Mouse (Mus musculus) heart, embryonic 15.5 days (tissue): ENCODE results near the gene Fip1l1. TPM values are rescaled to one million over a fixed set of nuclear protein-coding genes. Genes with fewer than 3 reads are reported as not detected.
A peak's percentile ranks its signal among the peaks of the same experiment; 100 is the strongest.

Experiments
- ATAC-seq: fragments of 200-750 bp; cut with Nextera tagmentation; replicated peaks from 2 replicates; pipeline ENCODE4 v1.8.0; 2017; ENCODE audit warnings: low read depth, moderate TSS enrichment; ENCODE audit not compliant: insufficient number of reproducible peaks, insufficient read depth, low FRiP score
- H3K27ac ChIP-seq: fragments of 300-500 bp; sonication (generic); 2 replicates; pipeline ENCODE4 v1.5.1; 2015; ENCODE audit warnings: mild to moderate bottlenecking, inconsistent platforms
- H3K27me3 ChIP-seq: fragments of 300-500 bp; sonication (generic); 2 replicates; pipeline ENCODE4 v1.6.1; 2015; ENCODE audit warnings: inconsistent platforms
- H3K36me3 ChIP-seq: fragments of 300-500 bp; sonication (generic); 2 replicates; pipeline ENCODE4 v1.6.1; 2015; ENCODE audit warnings: mild to moderate bottlenecking, inconsistent platforms
- H3K4me1 ChIP-seq: fragments of 300-500 bp; sonication (generic); replicated peaks from 2 replicates; pipeline ENCODE4 v1.6.1; 2015; ENCODE audit warnings: inconsistent platforms
- H3K4me2 ChIP-seq: fragments of 300-500 bp; sonication (generic); 2 replicates; pipeline ENCODE4 v1.6.1; 2015; ENCODE audit warnings: inconsistent platforms, mild to moderate bottlenecking, moderate library complexity
- H3K4me3 ChIP-seq: fragments of 300-500 bp; sonication (generic); 2 replicates; pipeline ENCODE4 v1.5.1; 2015; ENCODE audit warnings: mild to moderate bottlenecking, inconsistent platforms
- H3K9ac ChIP-seq: fragments of 300-500 bp; sonication (generic); 2 replicates; pipeline ENCODE4 v1.6.1; 2015; ENCODE audit warnings: mild to moderate bottlenecking, inconsistent platforms
- H3K9me3 ChIP-seq: fragments of 300-500 bp; sonication (generic); replicated peaks from 2 replicates; pipeline ENCODE4 v1.6.1; 2016; ENCODE audit warnings: inconsistent platforms
- WGBS: fragments of 180-500 bp; shearing (Covaris S2); methylation state at CpG from one replicate; pipeline ENCODE4 v1.1.7; 2015; ENCODE audit warnings: mixed read lengths; 5-methylcytosine and 5-hydroxymethylcytosine counted together
- polyA plus RNA-seq: library from polyadenylated mRNA; unstranded; fragments of >200 nt; fragmentation: Nextera tagmentation; extraction: Ambion mirVana; gene quantifications from 2 replicates; pipeline ENCODE4 v1.2.1, GENCODE M21; 2015

Fip1l1 gene
- polyA plus RNA-seq, 1 experiment from 2014 or later: 55.3 TPM

GRCm38 (mm10) chr5:74617816-74618572 is 82.7 kb downstream of the Fip1l1 start:
- ATAC-seq: no peak
- Histone ChIP-seq H3K27me3 (peaks cover 10% of the 10 kb centered on the region), H3K9me3 (no peaks in the 10 kb centered on the region), H3K4me1 (peaks cover 28% of the 10 kb centered on the region), H3K27ac (no peak overlapping the region), H3K4me3 (no peak overlapping the region), H3K36me3 (no peaks in the 10 kb centered on the region), H3K9ac (no peak overlapping the region), H3K4me2 (no peak overlapping the region)
- WGBS: 67% methylated on average over 13 of the region's 13 CpGs

DNA sequence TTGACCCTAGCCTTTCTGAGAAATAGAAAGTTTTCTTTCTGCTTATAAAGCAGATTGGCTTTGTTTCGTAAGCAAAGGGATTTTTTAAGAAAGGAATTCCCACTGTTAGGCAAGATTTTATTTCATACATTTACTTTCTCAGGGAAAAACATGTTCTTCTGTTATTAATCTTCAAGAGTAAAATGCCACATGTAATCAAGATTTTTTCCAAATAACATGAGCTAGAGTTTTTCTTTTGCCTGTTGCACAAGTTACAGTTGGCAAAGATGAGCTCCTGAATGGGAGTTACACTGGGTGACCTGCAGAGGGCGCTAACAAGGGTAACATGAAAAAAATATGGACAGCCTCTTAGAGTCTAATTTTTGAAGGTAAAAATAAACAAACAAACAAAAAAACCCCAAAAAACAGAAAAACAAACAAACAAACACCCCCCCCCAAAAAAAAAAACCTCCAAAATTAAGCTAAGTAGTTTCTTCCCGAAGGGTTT is 83.4 kb downstream of the Fip1l1 start:
- no peak for ATAC-seq
- no peak overlapping the region for H3K9ac ChIP-seq
- peaks cover 22% of the 10 kb centered on the region for H3K4me1 ChIP-seq
- no peaks in the 10 kb centered on the region for H3K36me3 ChIP-seq
- WGBS: 65% methylated on average over 3 of the region's 3 CpGs
- no peak overlapping the region for H3K4me3 ChIP-seq
- H3K27me3 ChIP-seq: peaks cover 10% of the 10 kb centered on the region
- no peak overlapping the region for H3K27ac ChIP-seq
- H3K4me2 ChIP-seq: no peak overlapping the region
- H3K9me3 ChIP-seq: no peaks in the 10 kb centered on the region

- H3K27me3 ChIP-seq: no peaks in the 10 kb centered on the region
- no peak overlapping the region for H3K4me2 ChIP-seq
- 39% methylated on average over 7 of the region's 7 CpGs for WGBS
- no peak overlapping the region for H3K4me3 ChIP-seq
- no peak for ATAC-seq
- H3K27ac ChIP-seq: peak overlapping the region; percentile 51; the same call in 1 of the 2 replicates
- no peaks in the 10 kb centered on the region for H3K36me3 ChIP-seq
- no peak overlapping the region for H3K9ac ChIP-seq
- no peaks in the 10 kb centered on the region for H3K9me3 ChIP-seq
- peaks cover 21% of the 10 kb centered on the region for H3K4me1 ChIP-seq
Measured at GRCm38 (mm10) chr5:74621691-74622470, 86.6 kb downstream of the Fip1l1 start.

DNA sequence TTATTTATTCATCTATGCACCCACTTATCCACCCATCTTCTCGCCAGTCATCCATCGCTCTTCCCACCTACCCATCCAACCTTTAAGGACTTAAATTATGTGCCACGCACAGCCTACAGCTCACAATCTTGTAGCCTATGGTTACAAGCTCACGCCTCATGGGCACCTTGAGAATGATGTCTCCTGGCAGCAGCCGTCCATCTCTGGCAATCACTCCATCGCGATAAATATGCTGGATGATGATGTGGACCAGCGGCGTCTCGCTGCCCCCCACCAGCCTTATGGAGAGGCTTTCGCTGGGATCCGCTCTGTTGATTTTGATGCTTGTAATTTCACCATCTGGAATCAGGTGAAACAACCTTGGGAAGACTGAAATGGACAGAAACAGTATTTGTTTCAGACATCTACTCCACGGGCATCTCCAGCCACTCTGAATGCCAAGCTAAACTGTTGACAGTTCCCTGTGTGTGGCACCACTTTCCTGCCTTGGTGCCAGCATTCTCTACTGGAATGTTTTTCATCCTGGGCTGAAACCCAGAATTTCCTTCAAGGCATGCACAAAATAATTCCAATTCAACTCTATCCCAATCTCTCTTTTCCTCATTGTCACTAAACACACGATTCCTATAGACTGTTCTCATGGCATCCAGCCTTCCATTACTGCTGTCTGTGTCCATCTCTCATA is 88.2 kb downstream of the Fip1l1 start:
- Histone ChIP-seq H3K4me1 (peaks cover 21% of the 10 kb centered on the region), H3K9me3 (no peaks in the 10 kb centered on the region), H3K4me3 (no peak overlapping the region), H3K9ac (no peak overlapping the region), H3K36me3 (no peaks in the 10 kb centered on the region), H3K27me3 (no peaks in the 10 kb centered on the region), H3K27ac (no peak overlapping the region), H3K4me2 (no peak overlapping the region)
- ATAC-seq: no peak
- 91% methylated on average over 14 of the region's 14 CpGs for WGBS

GRCm38 (mm10) chr5:74624385-74624784 is 89.1 kb downstream of the Fip1l1 start:
- Histone ChIP-seq H3K27me3 (no peaks in the 10 kb centered on the region), H3K9me3 (no peaks in the 10 kb centered on the region), H3K4me2 (no peak overlapping the region), H3K36me3 (no peaks in the 10 kb centered on the region), H3K4me1 (peaks cover 25% of the 10 kb centered on the region), H3K9ac (no peak overlapping the region), H3K4me3 (no peak overlapping the region), H3K27ac (no peak overlapping the region)
- WGBS: 41% methylated on average over 5 of the region's 5 CpGs
- ATAC-seq: no peak

- no peak for ATAC-seq
- no peaks in the 10 kb centered on the region for H3K27me3 ChIP-seq
- no peaks in the 10 kb centered on the region for H3K9me3 ChIP-seq
- H3K9ac ChIP-seq: no peak overlapping the region
- no peak overlapping the region for H3K27ac ChIP-seq
- no peaks in the 10 kb centered on the region for H3K36me3 ChIP-seq
- H3K4me2 ChIP-seq: no peak overlapping the region
- H3K4me3 ChIP-seq: no peak overlapping the region
- peaks cover 11% of the 10 kb centered on the region for H3K4me1 ChIP-seq
- WGBS: 87% methylated on average over 12 of the region's 12 CpGs
Measured at GRCm38 (mm10) chr5:74628001-74628400, 92.8 kb downstream of the Fip1l1 start.

GRCm38 (mm10) chr5:74632369-74633114 is 97.3 kb downstream of the Fip1l1 start:
- Histone ChIP-seq H3K27ac (no peak overlapping the region), H3K4me1 (peaks cover 4% of the 10 kb centered on the region), H3K4me2 (no peak overlapping the region), H3K9ac (no peak overlapping the region), H3K27me3 (0 out of 2 replicates have a peak, but pooled peaks cover 7% of the 10 kb centered on the region), H3K9me3 (no peaks in the 10 kb centered on the region), H3K36me3 (no peaks in the 10 kb centered on the region), H3K4me3 (no peak overlapping the region)
- WGBS: 54% methylated on average over 17 of the region's 17 CpGs
- no peak for ATAC-seq

DNA sequence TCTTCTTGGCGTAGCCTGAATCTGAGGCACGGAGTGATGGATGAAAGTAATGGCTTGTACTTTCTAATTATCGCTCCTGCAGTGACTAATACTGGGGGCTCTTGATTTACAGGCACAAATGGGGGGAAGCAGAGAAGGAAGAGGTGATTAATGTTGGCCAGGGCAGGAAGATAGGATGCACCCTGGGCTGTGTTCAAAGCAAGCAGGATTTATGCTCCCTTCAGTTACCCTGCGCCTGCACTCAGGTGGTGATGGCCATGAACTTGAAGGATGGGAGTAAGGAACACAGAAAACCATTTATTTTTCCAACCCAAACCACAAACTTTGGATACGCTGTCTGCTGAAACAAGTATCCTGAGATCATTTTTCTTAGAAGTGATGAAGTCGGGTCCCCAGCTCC is 98.2 kb downstream of the Fip1l1 start:
- Histone ChIP-seq H3K9me3 (no peaks in the 10 kb centered on the region), H3K27ac (no peak overlapping the region), H3K4me1 (peaks cover 4% of the 10 kb centered on the region), H3K27me3 (0 out of 2 replicates have a peak, but pooled peaks cover 7% of the 10 kb centered on the region), H3K4me2 (no peak overlapping the region), H3K4me3 (no peak overlapping the region), H3K9ac (no peak overlapping the region), H3K36me3 (no peaks in the 10 kb centered on the region)
- WGBS: 78% methylated on average over 6 of the region's 6 CpGs
- ATAC-seq: no peak

DNA sequence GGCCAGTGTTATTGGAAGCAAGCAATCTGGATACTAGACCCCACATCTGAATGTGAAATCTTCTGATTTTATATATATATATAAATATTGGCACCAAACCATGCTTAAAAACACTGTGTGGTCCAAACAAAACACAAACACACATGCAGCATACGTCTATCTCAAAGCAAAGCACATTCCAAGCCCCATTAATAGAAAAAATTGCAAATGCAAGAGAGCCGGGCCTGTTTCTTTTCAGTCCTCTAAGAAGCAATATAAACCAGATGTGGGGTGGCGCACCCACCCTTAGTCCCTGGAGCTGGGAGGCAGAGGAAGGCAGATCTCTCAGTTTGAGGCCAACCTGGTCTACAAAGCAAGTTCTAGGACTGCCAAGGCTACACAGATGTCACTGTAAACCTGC is 99.1 kb downstream of the Fip1l1 start:
- 0 out of 2 replicates have a peak, but pooled peaks cover 7% of the 10 kb centered on the region for H3K27me3 ChIP-seq
- no peak overlapping the region for H3K27ac ChIP-seq
- no peaks in the 10 kb centered on the region for H3K4me1 ChIP-seq
- H3K4me3 ChIP-seq: no peak overlapping the region
- no peak overlapping the region for H3K9ac ChIP-seq
- H3K9me3 ChIP-seq: no peaks in the 10 kb centered on the region
- WGBS: 72% methylated on average over 3 of the region's 3 CpGs
- H3K4me2 ChIP-seq: no peak overlapping the region
- ATAC-seq: no peak
- H3K36me3 ChIP-seq: no peaks in the 10 kb centered on the region

DNA sequence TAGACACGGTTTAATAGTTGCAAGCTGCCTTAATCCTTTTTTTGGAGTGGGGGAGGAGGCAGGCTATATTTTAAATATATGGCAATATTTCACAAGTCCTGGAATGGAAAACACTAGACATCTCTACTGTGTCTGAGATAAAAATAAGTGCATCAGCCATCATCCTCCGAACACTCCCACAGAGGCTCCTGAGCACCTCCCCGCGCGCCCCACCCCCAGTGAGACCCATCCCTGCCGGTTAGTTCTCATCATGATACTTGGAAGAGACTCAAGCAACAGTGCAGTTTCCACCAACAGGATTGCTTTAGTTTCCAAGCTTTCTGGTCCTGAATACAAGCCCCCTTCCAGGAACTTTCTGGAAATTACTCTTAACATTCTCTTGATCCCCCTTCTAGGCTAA is 104.3 kb downstream of the Fip1l1 start:
- no peak overlapping the region for H3K27ac ChIP-seq
- ATAC-seq: no peak
- H3K4me1 ChIP-seq: peaks cover 5% of the 10 kb centered on the region
- no peak overlapping the region for H3K4me2 ChIP-seq
- no peak overlapping the region for H3K9ac ChIP-seq
- 0 out of 2 replicates have a peak, but pooled peaks cover 7% of the 10 kb centered on the region for H3K27me3 ChIP-seq
- WGBS: 80% methylated on average over 6 of the region's 6 CpGs
- no peak overlapping the region for H3K4me3 ChIP-seq
- H3K36me3 ChIP-seq: no peaks in the 10 kb centered on the region
- no peaks in the 10 kb centered on the region for H3K9me3 ChIP-seq
